Mouse (Mus musculus) left cerebral cortex, postnatal 4 days (tissue): Measurements from ENCODE around the gene Ankrd44. TPM values are rescaled to one million over a fixed set of nuclear protein-coding genes. Genes with fewer than 3 reads are reported as not detected.

Experiments
- DNase-seq: peaks from one replicate; pipeline ENCODE4 v3.0.0-alpha.2; 2022
- intact Hi-C: fragments of 180-260 bp; cut with DNase I; formaldehyde crosslinking; loops from one replicate; pipeline ENCODE4 v1.15.1; 2025
- total RNA-seq, 2 experiments: library from RNA; stranded (reverse); gene quantifications; 2 replicates each; pipeline ENCODE4 v1.2.3; 2021

Ankrd44 gene
- total RNA-seq, 2 experiments from 2014 or later: 88.1 to 88.4 TPM

DNA sequence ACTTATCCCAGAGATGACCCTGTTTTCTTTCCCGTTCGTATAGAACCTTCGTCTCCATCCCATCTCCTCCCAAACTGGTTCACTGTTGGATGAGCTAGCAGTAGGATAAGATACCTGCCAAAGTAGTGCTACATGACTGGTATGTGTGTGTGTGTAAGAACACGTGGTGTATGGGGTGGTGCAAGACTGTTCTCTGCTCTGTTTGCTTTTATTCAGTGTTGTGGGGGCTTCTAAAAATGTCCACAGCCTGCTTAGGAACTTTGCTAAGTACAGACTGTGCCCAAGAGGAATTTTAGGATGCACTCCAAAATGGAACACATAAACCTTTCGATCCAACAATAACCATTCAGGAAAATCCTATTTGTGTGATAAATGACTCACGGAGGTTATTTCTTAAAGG is 209.3 kb downstream of the Ankrd44 start:
- intact Hi-C loops: no loop called here
- no peak for DNase-seq

DNA sequence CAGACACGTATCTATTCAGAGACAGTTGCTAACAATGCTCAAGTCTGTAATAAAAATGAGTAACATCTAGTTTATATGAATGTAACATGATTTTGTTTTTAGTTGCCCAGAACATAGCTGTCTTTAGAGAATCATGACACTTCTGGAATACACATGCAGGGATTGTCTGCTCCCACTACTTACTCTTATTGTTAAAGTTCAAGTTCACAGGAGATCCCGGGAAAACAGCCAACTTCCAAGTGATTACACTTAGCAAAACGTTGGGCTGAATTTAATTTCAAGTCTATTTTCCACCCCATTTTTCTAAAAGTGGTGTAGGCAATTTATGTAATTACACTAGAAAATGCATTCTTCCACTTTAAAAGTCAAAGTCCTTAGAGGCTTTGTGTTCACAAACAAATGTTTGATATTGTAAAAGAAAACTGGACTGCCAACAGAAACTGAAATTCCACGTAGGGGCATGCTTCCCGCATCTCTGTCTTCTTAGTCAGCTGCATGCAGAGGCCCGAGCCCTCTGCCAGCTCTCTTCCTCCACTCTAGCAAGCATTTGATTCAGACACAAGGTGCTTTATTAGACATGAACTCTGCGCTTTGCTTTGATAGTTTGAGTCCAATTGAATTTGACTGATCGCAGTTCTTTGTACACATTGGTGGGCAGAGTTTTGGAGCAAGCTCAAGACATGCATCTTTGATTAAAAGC is 211.0 kb downstream of the Ankrd44 start:
- intact Hi-C loops: no loop called here
- peak; percentile 10 for DNase-seq

DNA sequence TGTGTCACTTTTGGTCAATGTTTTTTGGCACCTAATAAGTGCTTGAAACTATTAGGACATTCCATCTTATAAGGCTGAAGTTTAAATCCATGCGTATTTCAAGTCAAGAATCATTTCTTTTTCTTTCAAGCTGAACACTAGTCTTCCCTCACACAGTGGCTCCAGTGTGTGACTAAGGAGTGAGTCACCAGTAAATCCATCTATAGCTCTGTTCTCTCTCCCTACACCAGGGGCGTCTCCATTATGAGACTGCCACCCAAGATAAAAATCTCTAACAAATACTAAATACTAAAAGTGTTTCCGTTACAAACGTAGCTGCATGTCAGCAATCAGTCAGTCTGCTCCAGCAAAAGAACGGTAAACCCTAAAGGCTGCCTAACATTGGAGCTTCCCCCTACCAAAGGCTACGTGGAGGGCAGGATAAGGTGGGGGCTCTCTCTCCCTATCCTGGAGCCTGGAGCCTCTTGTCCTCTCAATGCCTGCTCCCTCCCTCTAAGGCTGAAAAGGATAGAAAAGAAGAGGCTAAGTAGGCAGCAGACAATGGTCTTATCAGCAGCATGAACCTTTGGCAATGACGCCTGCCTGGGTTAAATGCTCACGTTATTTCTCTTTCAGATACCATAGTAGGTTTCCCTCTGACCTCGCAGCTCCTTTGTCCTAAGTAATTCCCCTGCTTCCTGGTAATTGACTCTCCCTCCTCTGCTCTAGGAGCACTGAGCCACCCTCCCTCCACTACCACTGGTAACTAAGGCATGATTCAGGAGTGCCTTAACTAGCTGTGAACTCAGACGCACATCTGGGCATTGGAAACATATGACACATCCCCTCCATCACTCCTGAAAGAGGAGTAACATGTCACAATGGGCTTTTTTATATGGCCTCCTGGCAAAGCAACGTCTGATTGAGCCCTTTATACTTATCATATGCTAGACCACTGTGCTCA is 212.7 kb downstream of the Ankrd44 start:
- intact Hi-C loops: no loop called here
- no peak for DNase-seq

DNA sequence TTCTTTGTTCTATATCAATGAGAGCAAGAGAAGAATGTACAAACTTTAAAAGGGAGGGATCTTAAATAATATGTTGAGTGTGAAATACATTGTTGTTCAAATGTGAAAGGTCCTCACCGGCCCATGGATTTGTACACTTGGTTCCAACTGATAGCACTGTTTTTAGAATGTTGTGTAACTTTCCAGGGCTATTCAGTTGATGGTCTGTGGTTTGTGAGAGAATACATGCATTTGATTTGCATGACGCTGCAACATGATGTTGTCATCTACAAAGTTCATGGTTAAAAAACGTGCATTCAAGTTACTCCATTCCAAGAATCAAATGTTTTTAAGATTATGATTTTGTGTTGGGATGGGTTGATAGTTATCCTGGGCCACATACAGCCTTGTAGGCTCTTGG is 214.6 kb downstream of the Ankrd44 start:
- DNase-seq: no peak
- intact Hi-C loops: no loop called here

DNA sequence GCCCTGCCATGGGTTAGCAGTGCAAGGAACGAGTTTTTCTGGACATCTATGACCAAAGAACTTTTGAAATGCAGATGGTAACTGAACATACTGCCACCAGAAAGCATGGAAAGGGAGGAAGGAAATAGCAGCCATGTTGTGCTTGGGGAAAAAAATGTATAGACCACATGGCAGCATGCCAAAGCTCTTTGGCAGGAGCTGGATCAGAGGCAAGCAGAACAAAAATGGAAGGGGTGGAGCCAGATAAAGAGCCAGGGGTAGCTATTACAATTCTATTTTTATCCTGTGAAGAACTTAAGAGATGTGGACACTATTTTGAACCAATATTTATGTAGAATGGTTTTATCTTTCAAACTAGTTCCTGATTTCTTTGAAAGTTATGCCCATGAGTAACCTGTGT is 215.6 kb downstream of the Ankrd44 start:
- intact Hi-C loops: no loop called here
- DNase-seq: peak; percentile 49

DNA sequence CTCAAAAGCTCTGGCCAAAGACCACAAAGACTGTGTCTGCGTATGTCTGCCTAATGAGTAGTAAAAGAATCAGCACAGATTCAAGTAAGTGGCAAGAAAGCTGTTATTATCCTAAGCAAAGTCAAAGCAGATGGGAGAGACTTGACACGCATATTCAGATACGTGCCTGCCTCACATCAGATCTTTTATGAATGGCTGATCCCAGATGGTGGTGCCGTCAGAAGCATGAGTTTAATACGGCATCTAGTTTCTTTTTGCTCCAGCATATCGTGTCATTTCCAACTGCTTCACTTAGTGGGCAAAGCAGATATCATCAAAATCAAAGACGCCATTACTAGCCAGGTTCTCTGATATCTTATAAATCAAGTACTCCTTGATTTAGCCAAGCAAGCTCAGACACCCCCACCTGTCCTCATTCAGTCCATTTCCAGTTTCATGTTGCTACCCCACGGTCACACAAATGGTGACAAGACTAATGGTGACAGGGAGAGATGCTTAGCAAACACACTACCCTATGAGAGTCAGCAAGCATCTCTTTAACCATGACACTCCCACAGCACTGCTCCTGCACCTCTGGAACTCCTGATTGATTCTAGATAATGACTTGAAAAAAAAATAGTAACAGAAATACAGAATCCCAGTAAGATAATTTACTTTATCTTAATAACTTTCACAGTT is 218.2 kb downstream of the Ankrd44 start:
- intact Hi-C loops: no loop called here

DNA sequence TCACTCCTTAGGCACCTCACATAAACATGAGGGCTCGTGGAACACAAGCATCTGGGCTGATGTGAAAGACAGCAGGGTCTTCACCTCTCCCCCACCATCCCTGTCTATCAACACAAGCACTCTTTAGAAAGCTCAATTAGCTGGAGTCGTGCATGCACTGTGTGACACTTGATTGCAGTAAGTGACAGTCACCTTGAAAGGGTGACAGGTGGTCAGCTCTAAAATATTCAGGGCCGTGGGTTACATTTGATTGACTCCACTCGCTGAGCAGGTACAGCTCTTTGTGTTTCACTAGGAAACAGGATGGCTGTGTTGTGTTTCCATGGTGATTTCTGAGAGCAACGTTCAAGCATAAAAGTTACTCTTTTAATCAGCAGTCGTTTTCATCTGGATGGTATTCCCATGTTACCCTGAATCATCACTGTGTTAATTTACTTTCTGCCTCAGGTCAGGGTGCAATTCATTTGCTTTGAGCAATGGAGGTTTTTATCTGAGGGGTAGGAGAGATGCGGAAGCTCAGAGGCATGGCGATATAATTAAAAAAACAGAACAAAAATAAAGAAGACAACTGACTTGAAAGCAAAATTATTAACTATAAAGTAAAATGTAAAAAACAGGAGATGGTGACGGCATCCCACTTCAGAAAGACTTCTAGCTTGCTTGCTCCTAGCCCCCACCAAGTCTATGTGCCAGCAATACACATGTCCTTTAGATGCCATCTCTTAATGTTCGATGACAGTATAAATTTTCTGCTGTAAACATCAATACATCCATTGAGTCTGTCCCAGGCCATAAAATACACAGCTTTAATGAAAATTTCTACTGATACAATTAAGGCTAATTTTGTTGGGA is 218.9 kb downstream of the Ankrd44 start:
- intact Hi-C loops: no loop called here
- DNase-seq: no peak

More for the DNA sequence above, 218.2 kb downstream of the Ankrd44 start:
- DNase-seq: peak; percentile 28

DNA sequence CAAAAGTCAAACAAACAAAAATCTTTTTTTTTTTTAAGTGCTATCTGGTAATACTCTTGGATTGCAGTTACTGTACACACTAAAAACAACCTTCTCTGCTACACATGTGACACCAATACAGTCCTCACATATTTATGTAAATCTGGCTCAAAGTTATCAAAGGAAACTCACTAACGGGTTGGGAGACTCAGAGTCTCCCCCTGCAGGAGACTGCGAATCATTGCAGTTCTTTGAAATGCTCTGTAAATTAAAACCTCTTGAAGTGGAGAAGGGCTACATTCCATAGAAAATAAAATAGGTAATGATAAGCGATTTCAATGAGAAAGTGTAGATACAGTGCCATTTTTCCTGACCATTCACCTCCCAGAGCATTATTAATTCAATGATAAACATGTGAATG is 219.6 kb downstream of the Ankrd44 start:
- intact Hi-C loops: no loop called here
- DNase-seq: no peak

DNA sequence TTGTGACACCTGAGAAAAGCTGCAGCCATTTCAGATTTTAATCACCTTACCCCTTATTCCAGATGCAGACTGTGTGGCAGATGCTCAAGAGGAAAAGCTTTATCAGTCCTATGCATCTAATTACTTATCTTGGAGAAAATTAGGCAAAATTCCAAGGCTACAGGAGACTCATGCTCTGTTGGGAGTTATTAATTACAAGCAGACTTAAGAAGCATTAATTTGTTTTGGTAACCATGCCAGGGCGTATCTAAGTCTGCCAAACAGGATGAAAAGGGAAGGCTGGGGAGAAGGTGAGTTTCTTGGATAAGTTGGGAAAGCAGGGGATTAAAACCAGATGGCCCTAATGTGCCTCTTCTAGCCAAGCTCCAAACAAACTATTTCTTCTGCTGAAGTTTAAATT is 222.7 kb downstream of the Ankrd44 start:
- no peak for DNase-seq
- intact Hi-C loops: no loop called here

DNA sequence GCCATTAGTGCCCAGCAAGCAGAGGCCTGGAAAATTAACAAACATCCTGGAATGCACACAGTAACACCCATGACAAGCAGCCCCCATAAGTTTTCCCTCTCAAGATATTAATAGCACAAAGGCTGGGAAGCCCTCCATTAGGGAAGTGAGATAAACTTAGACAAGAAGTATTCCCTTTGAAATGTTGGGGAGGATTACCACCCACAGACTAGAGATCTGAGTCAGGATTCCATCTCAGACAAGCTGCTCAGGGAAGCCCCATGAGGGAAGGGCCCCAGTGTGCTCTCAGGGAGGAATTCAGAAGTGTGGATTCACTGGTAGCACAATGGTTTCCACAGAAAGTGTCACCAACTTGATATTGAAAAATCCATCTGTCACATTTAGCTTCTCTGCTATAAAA is 223.3 kb downstream of the Ankrd44 start:
- intact Hi-C loops: no loop called here
- DNase-seq: no peak

DNA sequence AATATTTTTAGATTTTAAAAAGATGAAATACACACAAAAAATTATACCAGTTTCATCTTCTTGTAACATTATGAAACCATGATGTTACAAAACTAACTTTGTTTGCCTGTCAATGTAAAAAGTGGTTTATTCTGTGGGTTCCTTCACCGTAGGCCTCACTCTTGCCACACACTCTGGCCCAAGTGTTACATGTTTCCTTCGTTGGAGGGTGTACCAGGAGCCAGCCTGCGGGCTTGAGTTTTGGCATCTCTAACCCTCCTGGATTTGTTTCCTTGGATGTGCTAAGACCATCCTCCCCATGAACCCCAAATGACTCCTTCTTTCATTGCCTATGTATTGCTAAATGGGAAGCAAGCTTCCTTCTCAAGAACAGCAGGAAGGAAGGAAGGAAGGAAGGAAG is 230.8 kb downstream of the Ankrd44 start:
- intact Hi-C loops: no loop called here
- no peak for DNase-seq

DNA sequence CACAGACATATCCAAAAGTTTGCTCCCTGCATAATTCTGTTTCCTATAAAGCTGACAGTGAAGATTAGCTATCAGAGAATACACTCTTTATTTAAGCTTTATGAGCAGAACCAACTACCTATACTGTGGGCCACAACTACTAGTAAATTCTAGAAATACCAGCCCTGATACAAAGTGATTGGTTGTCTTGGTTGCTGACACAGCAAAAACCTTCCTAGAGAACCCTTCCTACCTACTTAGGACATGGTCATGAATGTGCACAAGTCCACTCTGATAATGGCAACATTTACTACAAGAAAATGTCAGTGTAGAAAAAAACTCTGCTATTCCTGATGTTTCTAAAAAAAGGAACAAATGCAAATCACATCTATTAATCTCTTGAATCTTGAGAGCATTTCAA is 234.4 kb downstream of the Ankrd44 start:
- no peak for DNase-seq
- intact Hi-C loops: no loop called here

DNA sequence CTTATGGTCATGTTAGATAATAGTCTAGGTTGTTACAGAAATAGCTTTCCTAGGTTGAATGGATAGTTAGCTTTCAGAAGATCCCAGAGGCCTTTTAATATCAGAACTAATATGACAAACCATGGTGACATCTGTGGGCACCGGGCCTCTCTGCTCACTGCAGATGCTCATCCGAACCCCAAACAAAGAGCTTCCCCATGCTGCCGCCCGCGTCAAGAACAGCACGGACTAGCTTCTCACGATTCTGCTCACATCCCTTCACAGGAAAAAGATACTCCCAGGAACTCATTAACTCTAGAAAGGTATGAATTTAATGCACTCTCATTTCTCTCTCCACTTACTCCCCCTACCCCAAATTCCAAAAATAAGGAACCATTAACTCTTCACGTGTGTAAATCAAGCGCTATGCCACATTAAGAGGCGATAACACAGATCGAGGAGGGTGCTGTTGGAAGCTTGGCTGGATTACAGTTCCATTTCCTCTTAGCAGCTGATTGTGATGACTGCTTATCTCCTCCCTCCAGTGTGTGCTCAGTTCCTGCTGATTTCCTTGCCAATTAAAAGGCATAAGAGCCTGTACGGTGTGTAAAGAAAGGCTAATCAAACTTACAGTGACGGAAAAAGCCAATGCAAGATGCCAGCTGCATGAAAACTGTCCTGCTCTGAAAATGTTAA is 235.8 kb downstream of the Ankrd44 start:
- DNase-seq: peak; percentile 63
- intact Hi-C loops: no loop called here

DNA sequence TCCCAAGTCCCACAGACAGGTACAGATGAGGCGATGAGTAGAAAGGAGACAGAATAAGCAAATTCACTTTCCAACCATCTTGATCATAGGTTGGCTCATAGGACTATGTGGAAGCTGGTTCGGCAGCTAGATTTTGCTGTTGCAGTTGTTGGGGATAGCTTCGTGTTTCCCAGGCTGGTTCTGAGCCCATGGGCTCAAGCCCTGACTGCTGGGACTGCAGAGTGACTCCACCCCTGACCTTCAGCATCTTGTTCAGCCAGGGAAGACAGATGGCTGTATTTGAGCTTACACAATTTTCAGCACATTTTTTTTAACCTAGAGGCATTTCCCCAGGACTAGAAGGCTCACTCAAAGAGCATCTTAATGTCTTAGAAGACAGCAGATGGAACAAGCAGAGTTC is 237.7 kb downstream of the Ankrd44 start:
- intact Hi-C loops: no loop called here
- no peak for DNase-seq

DNA sequence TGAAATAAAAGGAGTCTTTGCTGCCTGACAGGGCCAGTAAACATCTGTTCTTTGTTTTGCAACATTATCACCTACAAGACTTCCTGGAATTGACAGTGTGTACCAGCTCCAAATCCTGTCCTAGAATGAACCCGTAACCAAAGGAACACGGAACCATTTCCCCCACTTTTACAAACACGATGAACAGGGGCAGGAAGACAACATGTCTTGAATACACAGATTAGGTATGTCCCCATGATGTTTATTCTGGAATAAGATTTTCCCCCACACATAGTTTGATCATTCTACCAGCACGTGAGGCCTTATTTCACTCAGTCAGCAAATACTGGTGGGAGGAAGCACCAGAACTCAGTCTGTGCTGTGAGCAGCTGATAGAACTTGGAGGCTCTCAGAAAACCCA is 241.9 kb downstream of the Ankrd44 start:
- no peak for DNase-seq
- intact Hi-C loops: no loop called here

DNA sequence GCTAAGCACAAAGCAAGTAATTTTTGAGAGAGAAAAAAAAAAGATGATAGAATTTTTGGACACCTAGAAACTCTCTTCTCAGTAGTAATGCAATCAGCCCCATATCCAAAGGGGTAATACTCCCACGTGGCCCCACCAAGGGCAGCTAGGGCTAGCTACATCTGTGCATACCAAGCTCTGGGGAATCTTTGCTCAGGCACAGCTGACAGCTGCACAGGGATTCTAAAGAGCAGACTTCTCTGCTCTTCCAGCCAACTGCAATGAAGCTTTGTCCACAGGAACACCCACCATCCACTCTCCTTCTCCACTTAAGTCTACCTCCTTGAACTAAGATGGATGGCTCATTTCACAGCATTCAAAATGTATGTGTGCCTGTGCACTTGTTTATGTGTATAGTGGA is 246.6 kb downstream of the Ankrd44 start:
- intact Hi-C loops: no loop called here
- no peak for DNase-seq

DNA sequence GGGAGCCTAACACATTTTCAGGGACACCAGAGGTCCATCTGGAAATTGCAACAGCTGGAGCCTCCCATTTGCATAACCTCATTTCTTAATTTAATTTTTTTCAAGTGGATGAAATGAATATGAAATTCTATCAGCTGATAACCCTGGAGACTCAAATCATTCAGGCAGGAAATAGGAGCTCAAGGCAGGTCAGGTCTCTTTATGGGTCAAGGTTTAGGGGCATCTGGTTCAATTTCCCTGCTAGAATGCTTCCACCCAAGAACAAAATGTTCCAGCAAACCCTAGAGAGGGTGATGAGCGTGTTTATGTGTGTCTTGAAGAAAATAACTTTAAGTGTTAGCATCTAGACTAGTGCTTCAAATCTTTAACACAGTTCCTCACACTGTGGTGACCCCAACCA is 248.2 kb downstream of the Ankrd44 start:
- intact Hi-C loops: no loop called here
- DNase-seq: no peak

DNA sequence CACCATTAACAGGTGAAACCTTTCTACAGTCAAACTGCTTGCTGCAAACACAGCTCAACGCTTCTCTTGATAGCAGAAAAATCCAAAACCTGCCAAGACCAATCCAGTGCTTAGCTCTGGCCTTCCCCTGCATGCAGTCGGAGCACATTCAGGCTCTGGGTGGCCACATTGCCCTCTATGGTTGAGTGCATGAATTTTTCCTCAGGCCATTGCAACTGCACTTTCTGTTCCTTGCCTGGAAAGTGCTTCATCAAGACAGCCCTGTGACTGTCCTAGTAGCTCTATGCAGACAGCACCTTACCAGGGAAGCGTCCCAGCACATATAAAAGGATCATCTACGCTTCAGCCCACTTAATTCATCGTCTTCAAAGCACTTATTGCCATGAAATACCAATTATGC is 250.7 kb downstream of the Ankrd44 start:
- DNase-seq: no peak
- intact Hi-C loops: no loop called here

DNA sequence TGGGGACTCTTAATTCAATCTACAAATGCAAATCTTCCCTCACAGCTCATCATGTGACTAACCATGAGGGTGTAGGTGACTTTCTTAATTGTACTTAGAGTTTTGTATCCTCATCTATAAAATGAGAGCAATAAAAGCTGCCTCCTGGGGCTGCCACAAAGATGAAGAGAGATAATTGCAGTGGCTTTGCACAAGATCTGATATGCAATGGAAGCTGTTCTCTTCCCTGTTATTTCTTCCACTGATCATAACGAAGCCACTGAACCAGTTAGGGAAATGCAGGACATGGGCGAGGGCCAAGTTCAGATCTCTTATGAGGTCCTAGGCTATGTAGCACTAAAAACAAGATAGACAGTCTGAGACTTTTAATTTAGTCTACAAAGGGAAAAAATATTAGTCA is 258.2 kb downstream of the Ankrd44 start:
- DNase-seq: no peak
- intact Hi-C loops: loop anchor here (5.0 kb wide), 1 partner anchor 309 kb away; no protein-coding TSS in a partner anchor
